Mouse (Mus musculus): ENCODE measurements around the gene Slc25a11. TPM values are rescaled to one million over a fixed set of nuclear protein-coding genes. Genes with fewer than 3 reads are reported as not detected.

The Slc25a11 gene
- polyA plus RNA-seq, 1 experiment from 2014 or later: 121 TPM

DNA sequence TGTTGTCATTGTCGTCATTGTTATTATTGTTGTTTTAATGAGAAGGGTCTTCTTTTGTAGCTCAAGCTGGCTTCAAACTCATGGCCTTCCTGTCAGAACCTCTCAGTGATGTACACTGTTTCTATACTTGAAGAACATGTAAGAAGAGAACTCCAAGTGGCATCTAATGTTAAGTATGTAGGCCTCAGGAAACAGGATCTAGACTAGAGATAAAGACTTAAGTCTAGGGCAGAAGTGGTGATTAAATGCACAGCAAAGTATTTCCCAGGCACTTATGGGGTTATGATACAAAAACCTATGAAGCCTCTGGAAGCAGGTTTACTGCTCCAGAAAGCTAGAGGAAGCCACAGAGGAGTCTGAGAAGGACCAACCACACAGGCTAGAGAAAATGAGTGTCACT, 9.0 kb downstream of the Slc25a11 start:
- no peak overlapping the region for H3K4me3 ChIP-seq (ENCODE audit: low read depth, low read length)
- ATAC-seq (no peak), DNase-seq (ENCODE audit: low spot score) (no peak)
- WGBS: 87% methylated on average over 1 of the region's 1 CpGs
- peaks cover 7% of the 10 kb centered on the region; the same call in 1 of the 2 replicates for H3K4me1 ChIP-seq (ENCODE audit: insufficient read depth, low read depth, low read length)
- no peak for TF ChIP-seq EP300 (IDR thresholded peaks at IDR 0.05)
- no peak overlapping the region for H3K9ac ChIP-seq (replicated peaks; ENCODE audit: low read depth)
- H3K36me3 ChIP-seq (ENCODE audit: insufficient read depth, low read length): 0 out of 2 replicates have a peak, but pooled peaks cover 4% of the 10 kb centered on the region
- H3K4me2 ChIP-seq (replicated peaks; ENCODE audit: low read depth, low read length): no peak overlapping the region
- H3K27me3 ChIP-seq (replicated peaks; ENCODE audit: insufficient read depth, low read length): no peaks in the 10 kb centered on the region
- H3K9me3 ChIP-seq (ENCODE audit: low read length): no peaks in the 10 kb centered on the region
- no peak overlapping the region for H3K27ac ChIP-seq (ENCODE audit: low read length)

DNA sequence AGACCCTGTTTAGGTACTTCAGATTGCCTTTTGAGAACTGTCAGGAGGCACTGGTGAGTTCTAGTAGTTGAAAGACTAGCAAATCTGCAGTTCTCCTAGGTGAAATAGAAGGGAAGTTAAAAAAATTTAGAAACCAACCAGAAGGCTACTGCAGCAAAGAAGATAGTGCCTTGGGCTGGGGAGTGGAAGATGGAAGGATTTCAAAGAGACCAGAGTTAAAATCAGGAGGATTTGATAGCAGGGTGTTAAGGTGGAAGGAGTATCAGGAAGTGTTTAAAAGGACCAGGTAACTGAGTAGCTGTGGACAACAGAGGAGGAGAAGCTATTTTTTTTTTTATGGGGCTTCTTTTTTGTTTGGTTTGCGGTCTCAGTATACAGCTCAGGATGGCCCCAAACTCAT, 9.5 kb downstream of the Slc25a11 start:
- ATAC-seq (no peak), DNase-seq (ENCODE audit: low spot score) (no peak)
- peaks cover 7% of the 10 kb centered on the region; the same call in 1 of the 2 replicates for H3K4me1 ChIP-seq (ENCODE audit: insufficient read depth, low read depth, low read length)
- H3K36me3 ChIP-seq (ENCODE audit: insufficient read depth, low read length): 0 out of 2 replicates have a peak, but pooled peaks cover 3% of the 10 kb centered on the region
- no peaks in the 10 kb centered on the region for H3K9me3 ChIP-seq (ENCODE audit: low read length)
- no peak overlapping the region for H3K4me3 ChIP-seq (ENCODE audit: low read depth, low read length)
- no peak overlapping the region for H3K9ac ChIP-seq (replicated peaks; ENCODE audit: low read depth)
- H3K27ac ChIP-seq (ENCODE audit: low read length): no peak overlapping the region
- no peaks in the 10 kb centered on the region for H3K27me3 ChIP-seq (replicated peaks; ENCODE audit: insufficient read depth, low read length)
- TF ChIP-seq EP300 (IDR thresholded peaks at IDR 0.05): no peak
- TF ChIP-seq CTCF (IDR thresholded peaks at IDR 0.05): no peak
- no peak overlapping the region for H3K4me2 ChIP-seq (replicated peaks; ENCODE audit: low read depth, low read length)
- 85% methylated on average over 1 of the region's 1 CpGs for WGBS

DNA sequence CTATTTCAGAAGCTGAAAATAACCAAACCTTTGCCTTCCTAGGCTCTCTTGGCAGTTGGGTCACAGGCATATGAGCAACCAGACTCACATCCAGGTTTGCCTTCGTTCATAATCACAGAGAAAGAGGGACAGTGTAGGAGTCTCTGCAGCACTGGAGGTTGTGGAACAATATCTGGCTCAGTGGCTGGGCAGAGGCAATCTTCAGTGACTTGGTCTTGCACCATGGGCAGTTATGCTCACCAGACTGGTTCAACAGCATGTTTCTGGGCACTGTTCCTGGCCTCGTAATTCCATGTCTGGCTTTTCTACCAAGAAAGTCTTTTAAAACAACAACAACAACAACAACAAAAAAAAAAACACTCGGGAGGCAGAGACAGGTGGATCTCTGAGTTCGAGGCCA, 11.7 kb downstream of the Slc25a11 start:
- Histone ChIP-seq H3K27me3 (replicated peaks; ENCODE audit: insufficient read depth, low read length) (no peaks in the 10 kb centered on the region), H3K9ac (replicated peaks; ENCODE audit: low read depth) (no peak overlapping the region), H3K4me3 (ENCODE audit: low read depth, low read length) (no peak overlapping the region), H3K4me1 (ENCODE audit: insufficient read depth, low read depth, low read length) (peaks cover 7% of the 10 kb centered on the region; the same call in 1 of the 2 replicates), H3K36me3 (ENCODE audit: insufficient read depth, low read length) (no peaks in the 10 kb centered on the region), H3K9me3 (ENCODE audit: low read length) (no peaks in the 10 kb centered on the region), H3K4me2 (replicated peaks; ENCODE audit: low read depth, low read length) (no peak overlapping the region), H3K27ac (ENCODE audit: low read length) (no peak overlapping the region)
- no peak for DNase-seq (ENCODE audit: low spot score)
- ATAC-seq: no peak
- TF ChIP-seq EP300 (IDR thresholded peaks at IDR 0.05): no peak
- no peak for TF ChIP-seq CTCF (IDR thresholded peaks at IDR 0.05)
- WGBS: 72% methylated on average over 4 of the region's 4 CpGs

DNA sequence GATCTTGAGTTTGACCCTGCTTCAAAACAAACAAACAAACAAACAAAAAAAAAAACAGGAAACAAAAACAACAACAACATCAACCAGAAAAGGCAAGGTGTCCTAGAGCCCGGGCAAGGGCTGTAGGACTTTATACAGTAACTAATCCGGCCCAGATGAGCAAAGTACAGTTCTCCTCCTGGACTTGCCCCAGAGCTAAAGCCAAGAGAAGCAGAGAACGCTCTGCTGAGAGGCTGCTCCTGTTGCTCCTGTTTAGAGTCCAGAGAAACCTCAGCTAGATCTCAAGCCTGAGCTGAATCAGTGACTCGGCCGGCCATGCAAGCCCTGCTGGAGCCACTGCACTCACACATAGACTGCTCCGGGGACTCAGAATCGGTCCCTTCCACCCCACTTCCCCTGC, 17.1 kb downstream of the Slc25a11 start:
- no peak for ATAC-seq
- TF ChIP-seq EP300 (IDR thresholded peaks at IDR 0.05) (no peak), CTCF (IDR thresholded peaks at IDR 0.05) (no peak)
- H3K4me1 ChIP-seq (ENCODE audit: insufficient read depth, low read depth, low read length): no peaks in the 10 kb centered on the region
- no peaks in the 10 kb centered on the region for H3K27me3 ChIP-seq (replicated peaks; ENCODE audit: insufficient read depth, low read length)
- no peak overlapping the region for H3K4me3 ChIP-seq (ENCODE audit: low read depth, low read length)
- H3K4me2 ChIP-seq (replicated peaks; ENCODE audit: low read depth, low read length): no peak overlapping the region
- DNase-seq (ENCODE audit: low spot score): no peak
- 71% methylated on average over 7 of the region's 7 CpGs for WGBS
- no peak overlapping the region for H3K27ac ChIP-seq (ENCODE audit: low read length)
- no peaks in the 10 kb centered on the region for H3K36me3 ChIP-seq (ENCODE audit: insufficient read depth, low read length)
- no peak overlapping the region for H3K9ac ChIP-seq (replicated peaks; ENCODE audit: low read depth)
- no peaks in the 10 kb centered on the region for H3K9me3 ChIP-seq (ENCODE audit: low read length)

DNA sequence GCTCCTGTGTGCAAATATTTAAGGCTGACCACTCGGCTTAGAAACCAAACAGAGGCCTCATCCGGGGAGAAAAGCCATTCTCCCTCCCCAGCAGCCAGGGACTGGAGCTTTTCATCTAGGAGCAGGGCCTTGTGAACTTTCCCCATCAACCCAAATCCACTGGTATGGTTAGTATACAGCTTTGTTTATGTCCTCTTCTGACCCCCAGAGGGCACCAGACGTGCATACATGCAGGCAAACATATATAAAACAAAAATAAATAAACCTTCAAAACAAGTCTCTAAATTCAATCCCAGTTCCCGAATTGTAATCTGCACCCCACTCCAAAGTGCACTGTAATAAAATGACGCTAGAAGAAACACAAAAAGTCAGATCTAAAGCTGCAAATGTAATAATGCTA, 17.7 kb downstream of the Slc25a11 start:
- H3K4me1 ChIP-seq (ENCODE audit: insufficient read depth, low read depth, low read length): no peaks in the 10 kb centered on the region
- H3K9me3 ChIP-seq (ENCODE audit: low read length): no peaks in the 10 kb centered on the region
- no peak overlapping the region for H3K4me2 ChIP-seq (replicated peaks; ENCODE audit: low read depth, low read length)
- DNase-seq (ENCODE audit: low spot score) (peak; percentile 61), ATAC-seq (no peak)
- 46% methylated on average over 5 of the region's 5 CpGs for WGBS
- peak; percentile 58 for TF ChIP-seq CTCF (IDR thresholded peaks at IDR 0.05)
- TF ChIP-seq EP300 (IDR thresholded peaks at IDR 0.05): no peak
- no peaks in the 10 kb centered on the region for H3K36me3 ChIP-seq (ENCODE audit: insufficient read depth, low read length)
- H3K4me3 ChIP-seq (ENCODE audit: low read depth, low read length): no peak overlapping the region
- H3K27me3 ChIP-seq (replicated peaks; ENCODE audit: insufficient read depth, low read length): no peaks in the 10 kb centered on the region
- no peak overlapping the region for H3K9ac ChIP-seq (replicated peaks; ENCODE audit: low read depth)
- no peak overlapping the region for H3K27ac ChIP-seq (ENCODE audit: low read length)

DNA sequence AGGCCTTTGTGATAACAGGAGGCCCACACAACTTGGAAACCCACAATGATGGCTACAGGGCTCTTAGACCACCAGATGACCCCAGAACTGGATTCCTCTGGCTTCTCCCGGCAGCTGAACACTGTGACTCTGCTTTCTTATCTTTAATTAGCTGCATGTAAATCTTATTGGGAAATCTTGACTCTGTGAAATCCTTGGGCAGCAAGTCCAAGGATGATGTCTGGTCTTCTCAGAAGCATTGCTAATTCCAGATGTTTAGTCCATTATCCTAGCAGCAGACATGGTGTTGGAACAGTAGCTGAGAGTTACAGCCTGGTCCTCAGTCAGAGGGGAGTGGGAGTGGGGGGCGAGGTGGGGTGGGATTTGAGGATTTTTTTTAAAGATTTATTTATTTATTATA, 18.8 kb downstream of the Slc25a11 start:
- Histone ChIP-seq H3K27me3 (replicated peaks; ENCODE audit: insufficient read depth, low read length) (no peaks in the 10 kb centered on the region), H3K27ac (ENCODE audit: low read length) (no peak overlapping the region), H3K4me3 (ENCODE audit: low read depth, low read length) (no peak overlapping the region), H3K36me3 (ENCODE audit: insufficient read depth, low read length) (no peaks in the 10 kb centered on the region), H3K4me2 (replicated peaks; ENCODE audit: low read depth, low read length) (no peak overlapping the region), H3K4me1 (ENCODE audit: insufficient read depth, low read depth, low read length) (no peaks in the 10 kb centered on the region), H3K9ac (replicated peaks; ENCODE audit: low read depth) (no peak overlapping the region), H3K9me3 (ENCODE audit: low read length) (no peaks in the 10 kb centered on the region)
- ATAC-seq (peak; percentile 76), DNase-seq (ENCODE audit: low spot score) (peak; percentile 88)
- TF ChIP-seq CTCF (IDR thresholded peaks at IDR 0.05) (no peak), EP300 (IDR thresholded peaks at IDR 0.05) (no peak)
- WGBS: 45% methylated on average over 2 of the region's 2 CpGs

DNA sequence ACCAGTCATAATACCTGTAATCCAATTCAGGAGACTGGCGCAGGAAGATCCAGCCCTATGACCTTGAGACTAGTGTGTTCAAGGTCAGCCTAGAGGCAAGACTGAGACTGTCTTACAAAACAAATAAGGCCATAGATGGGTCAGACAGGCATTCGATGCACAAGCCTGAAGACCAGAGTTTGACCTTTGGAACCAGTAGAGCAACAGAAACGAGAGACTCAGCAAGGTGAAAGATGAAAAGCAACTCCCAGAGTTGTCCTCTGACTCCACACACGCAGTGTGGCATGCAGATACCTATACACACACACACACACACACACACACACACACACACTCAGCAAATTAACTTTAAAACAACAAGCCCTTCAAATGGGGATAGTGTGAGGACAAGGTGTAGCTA, 20.4 kb downstream of the Slc25a11 start:
- ATAC-seq (no peak), DNase-seq (ENCODE audit: low spot score) (no peak)
- no peak for TF ChIP-seq EP300 (IDR thresholded peaks at IDR 0.05)
- TF ChIP-seq CTCF (IDR thresholded peaks at IDR 0.05): no peak
- no peaks in the 10 kb centered on the region for H3K4me1 ChIP-seq (ENCODE audit: insufficient read depth, low read depth, low read length)
- H3K27ac ChIP-seq (ENCODE audit: low read length): no peak overlapping the region
- H3K9ac ChIP-seq (replicated peaks; ENCODE audit: low read depth): no peak overlapping the region
- H3K4me3 ChIP-seq (ENCODE audit: low read depth, low read length): no peak overlapping the region
- no peaks in the 10 kb centered on the region for H3K9me3 ChIP-seq (ENCODE audit: low read length)
- H3K36me3 ChIP-seq (ENCODE audit: insufficient read depth, low read length): no peaks in the 10 kb centered on the region
- no peaks in the 10 kb centered on the region for H3K27me3 ChIP-seq (replicated peaks; ENCODE audit: insufficient read depth, low read length)
- 56% methylated on average over 4 of the region's 4 CpGs for WGBS
- H3K4me2 ChIP-seq (replicated peaks; ENCODE audit: low read depth, low read length): no peak overlapping the region

Measured in lung, postnatal 0 days (tissue).